In the genomic region with DNA sequence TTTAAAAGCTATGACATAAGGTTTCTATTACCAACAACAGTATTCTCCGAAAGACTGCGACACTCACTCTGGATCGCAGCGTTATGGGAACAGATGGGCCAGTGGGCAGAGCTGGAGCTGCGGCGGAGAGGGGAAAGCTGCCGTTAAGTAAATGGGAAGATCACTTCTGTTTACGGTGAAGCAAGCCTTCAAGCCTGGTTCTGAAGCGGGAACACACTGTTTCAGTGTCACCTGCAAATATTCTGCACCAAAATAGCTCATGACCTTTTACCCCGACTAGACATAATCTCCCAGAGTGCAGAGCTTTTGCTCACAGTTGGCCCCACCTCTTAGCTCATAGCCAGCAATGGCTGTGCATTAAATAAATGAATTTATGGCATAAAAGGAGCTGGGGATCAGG, we compare ENCODE assay signal across 12 mouse cellular contexts.
DNase-seq lines count a peak whose midpoint lies in the region; ATAC-seq lines count a peak whose summit lies in the region.
"Had no signal": no experiment of that assay in that cellular context is flagged by ENCODE, and none has a peak within 500 bp of the region (broad histone marks: within the 10 kb centered on the region; RNA-seq: fewer than 3 reads in every experiment).

No protein-coding gene starts in this region.

- peak; percentile 11 for DNase-seq in adrenal gland, postnatal 10 days
- DNase-seq in adrenal gland, postnatal 14 days = no peak
- peak; percentile 53 to 76 for DNase-seq in layer of hippocampus, adult 18-20 months (ENCODE audit: low spot score in 2 of 2)
- no peak for DNase-seq in layer of hippocampus, adult 9-10 months (ENCODE audit: low spot score)
- DNase-seq in thymus, postnatal 36 days = no peak
- DNase-seq: cerebellum, adult 9-10 months; kidney, postnatal 36 days had no signal

- no peaks in the 10 kb centered on the region for H3K36me3 ChIP-seq in intestine, embryonic 16.5 days (ENCODE audit: control insufficient read depth, insufficient read depth, low read length)
- no peaks in the 10 kb centered on the region for H3K36me3 ChIP-seq in forebrain, embryonic 15.5 days
- H3K36me3 ChIP-seq: hindbrain, embryonic 13.5 days; neural tube, embryonic 12.5 days had no signal

- no peaks in the 10 kb centered on the region for H3K4me1 ChIP-seq in intestine, embryonic 16.5 days (ENCODE audit: control insufficient read depth, insufficient read depth, low read length)
- peaks cover 15% of the 10 kb centered on the region for H3K4me1 ChIP-seq in forebrain, embryonic 15.5 days
- H3K4me1 ChIP-seq: neural tube, embryonic 12.5 days had no signal

- H3K27me3 ChIP-seq in intestine, embryonic 16.5 days (replicated peaks; ENCODE audit: control insufficient read depth, insufficient read depth, low read length) = no peaks in the 10 kb centered on the region
- H3K27me3 ChIP-seq in forebrain, embryonic 15.5 days = no peaks in the 10 kb centered on the region
- H3K27me3 ChIP-seq: hindbrain, embryonic 13.5 days; neural tube, embryonic 12.5 days had no signal

- no peak overlapping the region for H3K27ac ChIP-seq in intestine, embryonic 16.5 days (ENCODE audit: low read length)
- no peak overlapping the region for H3K27ac ChIP-seq in forebrain, embryonic 15.5 days (replicated peaks)
- H3K27ac ChIP-seq: hindbrain, embryonic 13.5 days; neural tube, embryonic 12.5 days had no signal

- peak; percentile 52 for ATAC-seq in intestine, embryonic 16.5 days
- ATAC-seq in monocyte, adult 5-6 weeks (replicated peaks; ENCODE audit: insufficient number of reproducible peaks, low FRiP score, low TSS enrichment, poor library complexity, severe bottlenecking) = 0 out of 2 replicates have a peak, but pooled peaks have one; percentile 35
- no peak for ATAC-seq in forebrain, embryonic 15.5 days (replicated peaks)

- WGBS in intestine, embryonic 16.5 days = 67% methylated on average over 10 of the region's 10 CpGs
- 70% methylated on average over 10 of the region's 10 CpGs for WGBS in forebrain, embryonic 15.5 days

- H3K9me3 ChIP-seq in intestine, embryonic 16.5 days (ENCODE audit: control insufficient read depth, low read length) = no peaks in the 10 kb centered on the region
- no peaks in the 10 kb centered on the region for H3K9me3 ChIP-seq in forebrain, embryonic 15.5 days
- H3K9me3 ChIP-seq: hindbrain, embryonic 13.5 days; neural tube, embryonic 12.5 days had no signal

- H3K4me2 ChIP-seq in intestine, embryonic 16.5 days (ENCODE audit: low read depth, low read length) = no peak overlapping the region
- no peak overlapping the region for H3K4me2 ChIP-seq in forebrain, embryonic 15.5 days (replicated peaks)
- H3K4me2 ChIP-seq: hindbrain, embryonic 13.5 days; neural tube, embryonic 12.5 days had no signal

- no peak overlapping the region for H3K4me3 ChIP-seq in intestine, embryonic 16.5 days (ENCODE audit: low read length)
- no peak overlapping the region for H3K4me3 ChIP-seq in forebrain, embryonic 15.5 days
- H3K4me3 ChIP-seq: hindbrain, embryonic 13.5 days; neural tube, embryonic 12.5 days had no signal

- no peak overlapping the region for H3K9ac ChIP-seq in intestine, embryonic 16.5 days (ENCODE audit: low read depth, low read length)
- H3K9ac ChIP-seq in forebrain, embryonic 15.5 days (replicated peaks) = no peak overlapping the region
- H3K9ac ChIP-seq: hindbrain, embryonic 13.5 days; neural tube, embryonic 12.5 days had no signal

Comparison
In these comparisons a context has a peak if more than half of its experiments do, and no peak if none do; other contexts are left out.
1. DNase-seq: peak in adrenal gland, postnatal 10 days (single experiment) and layer of hippocampus, adult 18-20 months (2 of 2); none in adrenal gland, postnatal 14 days (single experiment), layer of hippocampus, adult 9-10 months (single experiment) and thymus, postnatal 36 days (0 of 2).